Mouse (Mus musculus): ENCODE results near the gene Klhl10.

GRCm38 (mm10) chr11:100409686-100410085 is 32.0 kb upstream of the Klhl10 start:
- TF ChIP-seq USF1 (IDR thresholded peaks at IDR 0.05; ENCODE audit: low read depth) (no peak), POLR2AphosphoS2 (IDR thresholded peaks at IDR 0.05; ENCODE audit: insufficient read length, low read depth) (peak; percentile 46), POLR2A (IDR thresholded peaks at IDR 0.05; ENCODE audit: insufficient read length, low read depth) (no peak), TCF3 (IDR thresholded peaks at IDR 0.05; ENCODE audit: insufficient read length, low read depth) (no peak), MAX (IDR thresholded peaks at IDR 0.05; ENCODE audit: low read depth) (no peak), E2F4 (IDR thresholded peaks at IDR 0.05; ENCODE audit: insufficient read depth) (no peak), SRF (IDR thresholded peaks at IDR 0.05; ENCODE audit: control insufficient read depth, insufficient read length, low read depth) (no peak), TCF12 (IDR thresholded peaks at IDR 0.05; ENCODE audit: insufficient read depth, poor library complexity, severe bottlenecking) (no peak), CEBPB (IDR thresholded peaks at IDR 0.05; ENCODE audit: insufficient read depth, poor library complexity, severe bottlenecking) (no peak), REST (IDR thresholded peaks at IDR 0.05; ENCODE audit: insufficient read depth, insufficient read length) (no peak)
